Mouse (Mus musculus) v-Abl transformed pro-B cells (cell line): ENCODE measurements at regions not wholly inside any gene's neighbourhood (a gene's known extent, or its start where the extent isn't known, plus 50 kb on each side); places are given as distances from the start of the nearest gene placed in this dataset.
"Not testable (repeated sequence)": the region's sequence is repeated elsewhere in the genome, so short reads cannot be mapped to it uniquely, and the experiment has no call there.

Experiments
- in situ Hi-C, 2 experiments: fragments of 400-800 bp; cut with MboI; formaldehyde crosslinking; loops; one replicate each; pipeline ENCODE4 v1.15.1; 2025; ENCODE audit not compliant: unreplicated experiment in 2 of 2

DNA sequence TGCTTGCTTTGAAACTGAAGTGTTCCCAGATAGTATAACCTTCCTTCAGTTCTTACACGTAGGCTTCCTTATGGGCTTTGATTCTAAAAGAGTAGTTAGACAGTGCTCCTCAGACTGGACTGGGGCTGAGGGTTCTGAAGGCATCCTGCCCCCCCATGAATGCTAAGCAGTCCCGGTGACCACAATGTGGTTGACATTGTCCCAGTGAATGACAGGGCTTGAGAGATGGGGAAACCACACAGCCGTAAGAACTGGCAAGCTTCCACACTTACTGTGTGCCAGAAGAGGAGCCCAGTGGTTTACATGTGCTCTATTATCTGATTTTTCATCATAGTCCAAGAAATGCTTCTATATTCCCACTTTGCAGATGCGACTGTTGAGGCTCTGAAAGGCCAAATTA is 101.8 kb downstream of the Gm5426 start:
- in situ Hi-C loops: no loop called here

DNA sequence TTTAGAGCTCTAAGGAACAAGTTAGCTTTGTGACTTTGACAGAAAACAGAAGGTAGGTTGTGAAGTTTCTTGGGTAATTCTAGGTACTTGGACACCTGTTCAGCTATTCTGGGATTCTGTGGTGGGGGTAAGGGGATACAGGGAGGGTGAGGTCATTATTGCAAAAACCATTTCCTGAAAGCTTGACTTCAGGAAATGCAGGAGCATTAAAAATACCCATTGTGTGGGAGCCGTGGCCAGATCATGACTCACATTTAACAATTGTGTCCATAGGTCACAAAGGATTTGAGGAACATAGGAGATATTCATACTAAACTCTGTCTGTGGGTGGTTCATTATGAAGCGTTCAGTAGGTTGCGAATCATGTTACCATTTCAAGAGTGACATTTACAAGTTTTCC is 102.4 kb downstream of the Gm5426 start:
- in situ Hi-C loops: no loop called here

- in situ Hi-C loops: no loop called here
Observed at GRCm38 (mm10) chr10:96240591-96240990, 104.2 kb downstream of the Gm5426 start.

DNA sequence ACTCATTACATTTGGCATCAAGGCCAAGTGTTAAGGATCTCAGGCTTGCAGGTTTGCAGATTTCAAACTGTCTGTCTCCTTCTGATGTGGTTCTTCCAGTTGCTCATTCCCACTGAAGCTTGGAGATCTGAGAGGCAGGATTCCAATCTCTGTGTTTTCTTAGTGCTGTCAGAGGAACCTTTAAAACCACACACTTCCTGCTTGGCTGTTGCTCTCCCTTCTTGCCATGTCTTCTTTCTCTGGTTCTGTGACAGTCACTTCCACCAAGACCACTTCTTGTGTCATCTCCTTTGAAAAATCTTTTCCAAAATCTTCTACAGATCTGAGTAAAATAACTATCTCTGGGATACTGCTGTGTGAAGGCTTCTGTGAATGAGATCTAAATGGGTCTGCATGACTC is 117.3 kb downstream of the Gm5426 start:
- in situ Hi-C loops: no loop called here

GRCm38 (mm10) chr10:96254250-96254862 is 118.0 kb downstream of the Gm5426 start:
- in situ Hi-C loops: no loop called here

- in situ Hi-C loops: no loop called here
Observed at GRCm38 (mm10) chr10:96257935-96258334, 121.5 kb downstream of the Gm5426 start.

GRCm38 (mm10) chr10:96259242-96259641 is 122.8 kb downstream of the Gm5426 start:
- in situ Hi-C loops: no loop called here

- in situ Hi-C loops: no loop called here
Observed at GRCm38 (mm10) chr10:96259648-96260047, 123.2 kb downstream of the Gm5426 start.

DNA sequence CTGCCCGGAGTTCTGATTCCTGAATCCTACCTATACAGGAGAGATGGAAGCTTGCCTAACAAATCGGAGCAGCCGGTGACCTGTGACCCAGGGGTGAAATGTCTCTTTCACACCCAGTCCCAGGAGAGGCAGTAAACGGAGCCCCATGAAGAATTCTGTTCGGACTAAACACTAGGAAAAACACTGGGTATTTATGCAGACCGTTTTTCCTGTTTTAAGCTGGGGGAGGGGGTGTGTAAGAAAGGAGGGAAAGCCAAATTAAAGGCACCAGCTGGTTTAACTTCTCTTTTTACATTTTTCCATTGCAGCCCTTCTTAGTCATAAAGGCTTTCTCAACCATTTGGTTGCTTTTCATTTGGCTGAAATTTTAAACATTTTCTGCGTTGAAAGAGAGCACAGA is 127.1 kb downstream of the Gm5426 start:
- in situ Hi-C loops: no loop called here

DNA sequence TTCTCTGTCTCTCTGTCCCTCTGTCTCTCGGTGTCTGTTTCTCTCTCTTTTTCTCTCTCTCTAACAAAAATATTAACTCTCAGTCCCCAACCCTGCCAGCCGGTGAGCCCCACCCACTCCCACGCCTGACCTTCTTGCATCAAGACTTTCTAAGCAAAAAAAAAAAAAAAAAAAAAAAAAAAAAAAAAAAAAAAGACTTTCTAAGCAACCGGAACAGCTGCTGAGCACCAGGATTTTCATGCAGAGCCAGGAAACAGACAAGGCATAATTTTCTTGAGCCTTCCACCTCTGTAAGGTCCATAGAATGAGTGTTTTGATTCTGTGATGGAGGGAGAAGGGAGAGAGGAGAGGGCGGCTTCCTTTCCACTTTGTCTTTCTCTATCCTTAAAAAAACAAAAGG is 128.0 kb downstream of the Gm5426 start:
- in situ Hi-C loops: no loop called here

DNA sequence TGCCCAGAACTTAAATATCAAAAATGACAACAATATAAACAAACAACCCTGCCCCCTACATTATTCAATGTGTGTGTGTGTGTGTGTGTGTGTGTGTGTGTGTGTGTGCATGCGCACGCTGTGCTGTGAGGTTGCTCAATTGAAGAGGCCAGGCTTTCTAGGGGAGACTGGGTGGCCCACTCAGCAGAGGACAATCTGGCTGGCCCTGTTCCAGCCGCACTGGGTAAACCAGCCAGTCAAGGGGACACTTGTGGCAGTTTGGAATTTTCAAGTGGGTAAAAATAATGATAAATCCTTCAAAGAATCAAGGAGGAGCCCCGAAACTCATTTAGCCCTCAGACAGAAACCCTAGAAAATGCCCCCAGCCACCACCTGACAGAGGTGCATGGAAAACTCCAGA is 128.5 kb downstream of the Gm5426 start:
- in situ Hi-C loops: no loop called here

GRCm38 (mm10) chr10:96266100-96266735 is 129.8 kb downstream of the Gm5426 start:
- in situ Hi-C loops: no loop called here

GRCm38 (mm10) chr10:96267603-96268002 is 131.2 kb downstream of the Gm5426 start:
- in situ Hi-C loops: no loop called here

DNA sequence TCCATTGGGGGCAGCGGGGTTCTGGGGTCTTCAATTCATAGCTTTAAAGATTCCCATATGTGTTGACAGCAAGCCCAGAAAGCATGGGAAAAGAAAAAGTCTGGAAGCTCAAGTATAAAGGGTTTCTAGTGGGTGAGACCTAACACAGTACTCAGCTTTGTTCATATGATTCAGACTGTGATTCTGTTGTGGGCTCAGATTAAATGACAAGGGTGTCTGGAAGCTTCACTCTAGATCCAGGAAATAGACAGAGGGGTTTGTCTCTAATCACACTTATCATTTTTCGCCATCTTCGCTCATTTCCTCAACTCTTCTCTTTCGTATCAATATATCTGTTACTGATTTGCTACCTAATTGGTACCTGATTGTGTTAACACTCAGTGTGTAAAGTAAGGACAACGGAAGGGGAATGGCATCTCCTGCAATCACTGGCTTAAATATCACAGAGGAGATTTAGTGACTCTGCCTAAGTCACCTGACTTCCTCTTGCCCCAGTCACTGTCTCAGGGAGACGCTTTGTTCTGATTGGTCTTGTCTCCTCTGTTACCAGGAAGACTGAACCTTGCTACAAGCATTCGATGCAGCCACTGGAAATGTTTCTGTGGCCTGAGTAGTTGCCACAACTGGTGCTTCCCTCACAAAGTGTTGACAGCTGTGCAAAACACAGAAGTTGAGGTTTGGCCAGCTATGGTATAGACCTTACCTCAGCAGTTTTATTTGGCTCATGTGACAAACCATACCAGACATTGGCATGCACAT is 137.4 kb downstream of the Gm5426 start:
- in situ Hi-C loops: no loop called here

DNA sequence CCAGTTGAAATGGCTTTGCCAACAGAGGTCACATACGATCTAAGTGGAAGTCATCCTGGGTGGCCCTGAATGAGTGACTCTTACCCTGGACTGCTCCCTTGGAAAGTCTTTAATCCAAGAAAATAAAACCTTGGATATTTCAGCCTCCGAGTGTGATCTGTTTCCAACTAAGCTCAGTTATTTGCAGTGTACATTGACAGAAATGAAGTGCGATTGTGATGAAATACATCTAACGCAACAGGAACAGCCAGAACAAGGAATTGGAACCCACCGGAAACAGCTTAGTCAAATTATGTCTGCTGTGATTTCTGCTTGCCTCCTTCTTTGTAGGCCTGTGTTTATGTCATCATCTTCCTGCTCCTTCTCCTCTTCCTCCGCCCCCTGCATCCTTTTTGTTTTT is 143.7 kb downstream of the Gm5426 start:
- in situ Hi-C loops: no loop called here

DNA sequence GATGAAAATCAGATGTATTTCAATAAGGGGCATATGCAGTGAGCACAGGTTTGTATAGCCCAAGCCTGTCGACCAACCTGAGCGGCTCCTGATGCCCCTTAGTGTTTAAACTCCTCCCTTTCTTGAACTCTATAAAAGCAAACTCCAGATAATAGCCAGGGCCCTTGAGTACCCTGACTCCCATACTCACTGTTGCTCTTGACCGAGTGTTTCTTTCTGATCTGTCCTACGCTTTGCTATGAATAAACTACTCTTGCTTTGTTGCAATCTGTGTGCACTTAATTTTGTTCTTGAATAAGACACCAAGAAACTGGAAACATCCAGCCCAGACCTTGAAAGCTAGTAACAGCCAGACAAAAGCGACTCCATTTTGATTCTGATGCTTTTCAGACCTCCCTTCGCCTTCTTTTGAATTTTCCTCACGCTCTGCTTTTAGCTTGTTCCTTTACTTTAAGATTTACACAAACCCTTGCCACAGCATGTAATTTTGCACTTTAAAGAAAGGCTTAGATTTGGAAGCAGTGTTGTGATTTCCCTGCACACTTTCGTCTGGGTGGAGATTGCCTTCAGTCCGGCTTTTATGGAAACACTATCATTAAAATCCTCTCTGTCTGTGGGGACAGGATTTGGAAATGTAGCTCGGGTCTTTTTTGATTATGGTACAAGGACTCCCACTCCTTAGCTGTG is 149.1 kb downstream of the Gm5426 start:
- in situ Hi-C loops: no loop called here

DNA sequence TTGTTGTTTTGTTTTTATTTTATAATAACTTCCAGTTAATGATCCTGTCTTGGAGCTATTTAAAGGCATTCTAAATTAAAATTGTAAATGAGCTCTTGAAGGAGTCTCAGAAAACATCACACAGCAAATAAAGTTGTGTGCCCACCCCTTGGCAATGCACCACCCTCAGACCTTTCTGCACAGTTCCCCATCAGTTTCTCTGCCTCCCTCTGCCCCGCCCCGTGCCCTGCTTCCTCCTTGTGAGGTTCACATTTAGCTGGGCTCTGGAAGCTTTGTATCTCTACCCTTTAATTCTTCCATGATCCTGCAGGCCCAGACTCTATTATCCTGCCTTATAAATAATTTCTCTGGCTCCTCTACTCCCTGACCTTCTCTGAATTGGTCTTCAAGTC is 149.7 kb downstream of the Gm5426 start:
- in situ Hi-C loops: no loop called here

- in situ Hi-C loops: not testable (repeated sequence)
Observed at GRCm38 (mm10) chr10:96289005-96289404, 152.6 kb downstream of the Gm5426 start.

GRCm38 (mm10) chr10:96293622-96294021 is 157.2 kb downstream of the Gm5426 start:
- in situ Hi-C loops: no loop called here

DNA sequence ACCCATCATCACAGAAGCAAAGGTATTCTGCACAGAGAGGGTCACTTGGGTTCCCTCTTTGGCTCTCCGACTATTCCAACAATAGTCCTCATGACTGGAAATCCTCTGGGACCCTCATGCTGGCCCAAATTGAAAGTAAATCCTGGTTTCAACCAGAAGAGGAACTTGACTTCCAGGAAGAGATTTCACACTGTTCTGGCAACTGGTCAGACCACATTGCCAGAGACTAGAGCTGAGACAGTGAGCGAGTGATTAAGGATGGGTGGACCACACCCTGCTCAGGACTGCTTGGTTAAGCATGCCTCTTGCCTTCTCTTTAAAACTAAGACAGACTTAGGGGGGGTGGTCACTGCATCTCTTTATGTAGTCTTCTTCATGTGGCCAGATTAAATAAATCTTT is 158.3 kb downstream of the Gm5426 start:
- in situ Hi-C loops: no loop called here

GRCm38 (mm10) chr10:96297658-96298057 is 161.3 kb downstream of the Gm5426 start:
- in situ Hi-C loops: no loop called here
